Mouse (Mus musculus): Measurements from ENCODE around the gene Abca1. TPM values are rescaled to one million over a fixed set of nuclear protein-coding genes. Genes with fewer than 3 reads are reported as not detected.

Gene Abca1
- polyA plus RNA-seq, 1 experiment, result 9.0 TPM

DNA sequence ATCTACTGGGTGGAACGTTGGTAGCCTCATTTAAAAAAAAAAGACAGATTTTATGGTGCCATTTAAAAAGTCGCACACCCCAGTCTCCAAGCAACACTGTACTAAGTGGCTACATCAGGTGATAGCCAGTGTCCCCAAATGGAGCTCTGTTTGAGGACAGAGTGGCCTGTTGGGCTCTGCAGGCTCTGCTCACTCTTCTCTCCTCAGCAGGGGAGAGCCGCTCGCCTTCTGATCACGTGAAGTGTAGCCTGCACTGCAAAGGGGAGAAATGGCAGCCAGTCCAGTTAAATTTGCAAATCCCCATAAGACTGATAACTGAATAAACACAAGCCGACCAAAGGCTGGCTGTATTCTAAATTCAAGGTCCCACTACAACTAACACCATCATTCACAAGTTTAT, 6.0 kb downstream of the Abca1 start:
- H3K27ac ChIP-seq (ENCODE audit: insufficient read depth, low read length), result no peak overlapping the region
- TF ChIP-seq POLR2A (IDR thresholded peaks at IDR 0.05; ENCODE audit: extremely low read depth, insufficient read depth, low read length) (no peak), CTCF (IDR thresholded peaks at IDR 0.05; ENCODE audit: extremely low read depth, insufficient read depth, low read length) (no peak)
- no peak overlapping the region for H3K4me3 ChIP-seq (ENCODE audit: insufficient read depth, low read length)
- H3K4me1 ChIP-seq (ENCODE audit: control insufficient read depth, insufficient read depth, low read length), result peaks cover 3% of the 10 kb centered on the region

GRCm38 (mm10) chr4:53153061-53153460, 6.6 kb downstream of the Abca1 start:
- TF ChIP-seq POLR2A (IDR thresholded peaks at IDR 0.05; ENCODE audit: extremely low read depth, insufficient read depth, low read length) (no peak), CTCF (IDR thresholded peaks at IDR 0.05; ENCODE audit: extremely low read depth, insufficient read depth, low read length) (no peak)
- Histone ChIP-seq H3K4me3 (ENCODE audit: insufficient read depth, low read length) (no peak overlapping the region), H3K4me1 (ENCODE audit: control insufficient read depth, insufficient read depth, low read length) (peaks cover 3% of the 10 kb centered on the region), H3K27ac (ENCODE audit: insufficient read depth, low read length) (peak overlapping the region; percentile 59; the same call in 1 of the 2 replicates)

DNA sequence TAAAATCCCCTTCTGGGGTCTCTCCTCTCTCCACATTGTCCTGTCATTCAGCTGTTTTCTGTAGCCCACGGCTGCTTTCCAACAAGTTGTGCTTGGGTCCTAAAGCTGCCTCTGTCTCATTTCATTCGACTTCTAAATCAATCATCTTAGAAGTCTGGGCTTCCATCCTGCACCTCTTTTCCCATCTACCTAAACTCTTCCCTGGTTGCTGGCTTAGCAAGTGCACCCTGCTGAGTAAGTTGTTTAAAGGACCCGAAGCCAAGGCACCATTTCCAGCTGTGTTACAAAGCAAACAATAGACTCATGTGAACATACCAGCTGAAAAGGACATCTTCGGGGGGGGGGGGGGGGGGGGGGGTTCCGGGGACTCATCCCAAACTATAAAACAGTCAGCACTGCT, 7.0 kb downstream of the Abca1 start:
- TF ChIP-seq CTCF (IDR thresholded peaks at IDR 0.05; ENCODE audit: extremely low read depth, insufficient read depth, low read length), result no peak
- no peak for TF ChIP-seq POLR2A (IDR thresholded peaks at IDR 0.05; ENCODE audit: extremely low read depth, insufficient read depth, low read length)
- no peak overlapping the region for H3K4me3 ChIP-seq (ENCODE audit: insufficient read depth, low read length)
- H3K4me1 ChIP-seq (ENCODE audit: control insufficient read depth, insufficient read depth, low read length), result peaks cover 2% of the 10 kb centered on the region
- H3K27ac ChIP-seq (ENCODE audit: insufficient read depth, low read length), result no peak overlapping the region; the same call in 1 of the 2 replicates

GRCm38 (mm10) chr4:53150516-53150915, 9.2 kb downstream of the Abca1 start:
- TF ChIP-seq POLR2A (IDR thresholded peaks at IDR 0.05; ENCODE audit: extremely low read depth, insufficient read depth, low read length) (no peak), CTCF (IDR thresholded peaks at IDR 0.05; ENCODE audit: extremely low read depth, insufficient read depth, low read length) (no peak)
- Histone ChIP-seq H3K4me3 (ENCODE audit: insufficient read depth, low read length) (no peak overlapping the region), H3K4me1 (ENCODE audit: control insufficient read depth, insufficient read depth, low read length) (peaks cover 2% of the 10 kb centered on the region), H3K27ac (ENCODE audit: insufficient read depth, low read length) (no peak overlapping the region)

GRCm38 (mm10) chr4:53149644-53150043, 10.1 kb downstream of the Abca1 start:
- no peak overlapping the region for H3K4me3 ChIP-seq (ENCODE audit: insufficient read depth, low read length)
- peaks cover 2% of the 10 kb centered on the region for H3K4me1 ChIP-seq (ENCODE audit: control insufficient read depth, insufficient read depth, low read length)
- H3K27ac ChIP-seq (ENCODE audit: insufficient read depth, low read length), result no peak overlapping the region
- TF ChIP-seq CTCF (IDR thresholded peaks at IDR 0.05; ENCODE audit: extremely low read depth, insufficient read depth, low read length), result no peak
- TF ChIP-seq POLR2A (IDR thresholded peaks at IDR 0.05; ENCODE audit: extremely low read depth, insufficient read depth, low read length), result no peak

- TF ChIP-seq CTCF (IDR thresholded peaks at IDR 0.05; ENCODE audit: extremely low read depth, insufficient read depth, low read length) (no peak), POLR2A (IDR thresholded peaks at IDR 0.05; ENCODE audit: extremely low read depth, insufficient read depth, low read length) (no peak)
- Histone ChIP-seq H3K27ac (ENCODE audit: insufficient read depth, low read length) (no peak overlapping the region), H3K4me3 (ENCODE audit: insufficient read depth, low read length) (no peak overlapping the region), H3K4me1 (ENCODE audit: control insufficient read depth, insufficient read depth, low read length) (peaks cover 2% of the 10 kb centered on the region)
Observed at GRCm38 (mm10) chr4:53148817-53149216, 10.9 kb downstream of the Abca1 start.

GRCm38 (mm10) chr4:53147454-53147853, 12.2 kb downstream of the Abca1 start:
- H3K4me1 ChIP-seq (ENCODE audit: control insufficient read depth, insufficient read depth, low read length), result no peaks in the 10 kb centered on the region
- no peak overlapping the region for H3K4me3 ChIP-seq (ENCODE audit: insufficient read depth, low read length)
- H3K27ac ChIP-seq (ENCODE audit: insufficient read depth, low read length), result no peak overlapping the region
- TF ChIP-seq CTCF (IDR thresholded peaks at IDR 0.05; ENCODE audit: extremely low read depth, insufficient read depth, low read length), result no peak
- TF ChIP-seq POLR2A (IDR thresholded peaks at IDR 0.05; ENCODE audit: extremely low read depth, insufficient read depth, low read length), result no peak

GRCm38 (mm10) chr4:53147046-53147445, 12.6 kb downstream of the Abca1 start:
- Histone ChIP-seq H3K4me3 (ENCODE audit: insufficient read depth, low read length) (no peak overlapping the region), H3K27ac (ENCODE audit: insufficient read depth, low read length) (no peak overlapping the region), H3K4me1 (ENCODE audit: control insufficient read depth, insufficient read depth, low read length) (no peaks in the 10 kb centered on the region)
- TF ChIP-seq POLR2A (IDR thresholded peaks at IDR 0.05; ENCODE audit: extremely low read depth, insufficient read depth, low read length) (no peak), CTCF (IDR thresholded peaks at IDR 0.05; ENCODE audit: extremely low read depth, insufficient read depth, low read length) (no peak)

- no peak overlapping the region for H3K4me3 ChIP-seq (ENCODE audit: insufficient read depth, low read length)
- TF ChIP-seq POLR2A (IDR thresholded peaks at IDR 0.05; ENCODE audit: extremely low read depth, insufficient read depth, low read length), result no peak
- no peak for TF ChIP-seq CTCF (IDR thresholded peaks at IDR 0.05; ENCODE audit: extremely low read depth, insufficient read depth, low read length)
Observed at GRCm38 (mm10) chr4:53146227-53146949, 13.3 kb downstream of the Abca1 start.

GRCm38 (mm10) chr4:53145434-53146168, 14.1 kb downstream of the Abca1 start:
- no peak overlapping the region for H3K27ac ChIP-seq (ENCODE audit: insufficient read depth, low read length)
- no peak overlapping the region for H3K4me3 ChIP-seq (ENCODE audit: insufficient read depth, low read length)
- H3K4me1 ChIP-seq (ENCODE audit: control insufficient read depth, insufficient read depth, low read length), result no peaks in the 10 kb centered on the region
- TF ChIP-seq POLR2A (IDR thresholded peaks at IDR 0.05; ENCODE audit: extremely low read depth, insufficient read depth, low read length), result no peak
- TF ChIP-seq CTCF (IDR thresholded peaks at IDR 0.05; ENCODE audit: extremely low read depth, insufficient read depth, low read length), result no peak

More at GRCm38 (mm10) chr4:53146227-53146949, 13.3 kb downstream of the Abca1 start:
- H3K27ac ChIP-seq (ENCODE audit: insufficient read depth, low read length), result no peak overlapping the region
- no peaks in the 10 kb centered on the region for H3K4me1 ChIP-seq (ENCODE audit: control insufficient read depth, insufficient read depth, low read length)

All from cortical plate, adult 2 months (tissue).